Mouse (Mus musculus) forebrain, embryonic 11.5 days (tissue): ENCODE data around the gene Dock2. TPM values are rescaled to one million over a fixed set of nuclear protein-coding genes. Genes with fewer than 3 reads are reported as not detected.
"Not testable (repeated sequence)": the region's sequence is repeated elsewhere in the genome, so short reads cannot be mapped to it uniquely, and the experiment has no call there.

Experiments
- ATAC-seq: fragments of 200-750 bp; cut with Nextera tagmentation; replicated peaks from 2 replicates; pipeline ENCODE4 v1.8.0; 2017; ENCODE audit warnings: moderate TSS enrichment; ENCODE audit not compliant: low FRiP score
- DNase-seq: peaks from one replicate; pipeline ENCODE4 v3.0.0-alpha.2; 2017; ENCODE audit warnings: low spot score
- H3K27ac ChIP-seq: fragments of 300-500 bp; sonication (generic); 2 replicates; pipeline ENCODE4 v1.5.1; 2014; ENCODE audit warnings: low read depth, low read length
- H3K27me3 ChIP-seq: fragments of 300-500 bp; sonication (generic); 2 replicates; pipeline ENCODE4 v1.6.1; 2014; ENCODE audit warnings: mild to moderate bottlenecking, low read length, mixed read lengths; ENCODE audit not compliant: control insufficient read depth, insufficient read depth
- H3K36me3 ChIP-seq: fragments of 300-500 bp; sonication (generic); 2 replicates; pipeline ENCODE4 v1.6.1; 2014; ENCODE audit warnings: mild to moderate bottlenecking, low read length, moderate library complexity, mixed read lengths; ENCODE audit not compliant: control insufficient read depth, insufficient read depth
- H3K4me1 ChIP-seq: fragments of 300-500 bp; sonication (generic); replicated peaks from 2 replicates; pipeline ENCODE4 v1.6.1; 2014; ENCODE audit warnings: low read length, mixed read lengths; ENCODE audit not compliant: control insufficient read depth, insufficient read depth
- H3K4me2 ChIP-seq: fragments of 300-500 bp; sonication (generic); 2 replicates; pipeline ENCODE4 v1.6.1; 2014; ENCODE audit warnings: low read depth, mild to moderate bottlenecking, low read length, moderate library complexity, mixed read lengths; ENCODE audit not compliant: severe bottlenecking
- H3K4me3 ChIP-seq: fragments of 300-500 bp; sonication (generic); 2 replicates; pipeline ENCODE4 v1.5.1; 2014; ENCODE audit warnings: low read depth, low read length
- H3K9ac ChIP-seq: fragments of 300-500 bp; sonication (generic); 2 replicates; pipeline ENCODE4 v1.6.1; 2014; ENCODE audit warnings: low read length
- H3K9me3 ChIP-seq: fragments of 300-500 bp; sonication (generic); 2 replicates; pipeline ENCODE4 v1.6.1; 2016; ENCODE audit warnings: low read length, mixed read lengths; ENCODE audit not compliant: control insufficient read depth
- WGBS: fragments of 180-500 bp; shearing (Covaris S2); extraction: QIAGEN DNeasy Blood & Tissue Kit; methylation state at CpG from one replicate; pipeline ENCODE4 v1.1.7; 2014; 5-methylcytosine and 5-hydroxymethylcytosine counted together
- polyA plus RNA-seq: library from polyadenylated mRNA; unstranded; fragments of >200 nt; fragmentation: Nextera tagmentation; extraction: Ambion mirVana; gene quantifications from 2 replicates; pipeline ENCODE4 v1.2.1, GENCODE M21; 2014

The Dock2 gene
- polyA plus RNA-seq, 1 experiment from 2014 or later: 1.1 TPM

DNA sequence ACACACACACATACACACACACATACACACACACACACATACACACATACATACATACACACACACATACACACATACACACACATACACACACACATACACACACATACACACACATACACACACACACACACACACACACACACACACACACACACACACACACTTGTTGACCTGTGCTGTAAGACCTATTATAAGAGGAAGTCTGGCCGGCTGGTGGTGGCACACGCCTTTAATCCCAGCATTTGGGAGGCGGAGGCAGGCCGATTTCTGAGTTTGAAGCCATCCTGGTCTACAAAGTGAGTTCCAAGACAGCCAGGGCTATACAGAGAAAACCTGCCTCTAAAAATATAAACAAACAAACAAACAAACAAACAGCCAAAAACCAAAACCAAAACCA is 563.1 kb downstream of the Dock2 start:
- H3K4me3 ChIP-seq, H3K4me2 ChIP-seq, H3K9me3 ChIP-seq, H3K36me3 ChIP-seq, H3K27ac ChIP-seq, H3K4me1 ChIP-seq, H3K27me3 ChIP-seq, DNase-seq, ATAC-seq, H3K9ac ChIP-seq: not testable (repeated sequence)
- 97% methylated on average over 4 of the region's 4 CpGs for WGBS

DNA sequence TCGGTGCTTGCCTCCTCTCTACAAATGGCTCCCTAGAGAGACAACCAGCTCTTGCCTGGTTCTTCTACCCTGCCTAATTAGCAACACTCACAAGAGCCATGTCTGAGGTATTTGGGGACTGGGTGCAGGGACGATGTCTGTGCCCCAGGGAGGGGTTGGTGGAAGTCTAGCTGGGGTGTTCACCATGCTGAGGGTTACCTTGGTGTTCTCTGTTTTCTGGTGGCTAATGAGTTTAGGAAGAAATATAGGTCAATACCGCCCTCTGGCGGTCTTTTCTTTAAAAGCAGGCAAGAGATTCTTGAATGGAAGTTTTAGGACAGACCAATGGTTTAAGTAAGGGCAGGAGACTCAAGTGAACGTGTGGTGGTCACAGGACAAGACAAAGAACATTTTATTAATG is 570.8 kb downstream of the Dock2 start:
- WGBS: 23% methylated on average over 5 of the region's 5 CpGs
- Histone ChIP-seq H3K4me1 (no peaks in the 10 kb centered on the region), H3K4me3 (no peak overlapping the region), H3K9me3 (no peaks in the 10 kb centered on the region), H3K4me2 (no peak overlapping the region), H3K27ac (no peak overlapping the region), H3K27me3 (no peaks in the 10 kb centered on the region), H3K36me3 (no peaks in the 10 kb centered on the region), H3K9ac (no peak overlapping the region)
- DNase-seq (peak; percentile 70), ATAC-seq (no peak)

DNA sequence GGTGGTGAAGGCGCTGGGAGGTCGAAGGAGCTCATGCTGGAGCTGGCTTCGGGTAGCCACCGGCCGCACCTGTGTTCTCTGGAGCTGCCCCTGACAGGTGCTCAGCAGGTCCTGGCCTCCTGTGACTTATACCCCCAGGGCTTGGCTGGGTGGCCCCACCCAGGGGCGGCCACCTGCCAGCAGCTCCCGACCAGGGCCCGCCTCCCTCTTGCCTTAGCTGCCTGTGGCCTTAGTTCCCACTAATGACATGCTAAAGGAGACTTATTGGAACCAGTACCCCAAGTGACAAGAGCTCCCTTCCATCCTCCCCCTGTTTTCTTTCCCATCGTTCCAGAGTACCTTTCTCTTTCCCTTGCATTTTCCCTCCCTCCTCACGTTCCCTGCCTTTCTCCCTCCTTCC is 575.7 kb downstream of the Dock2 start, which contains the start of gene Foxi1:
Gene Foxi1, minus strand, starts transcription at position 101 of the 400 bp plus-strand sequence.
- H3K9me3 ChIP-seq: no peaks in the 10 kb centered on the region
- H3K27me3 ChIP-seq: no peaks in the 10 kb centered on the region
- DNase-seq (no peak), ATAC-seq (no peak)
- no peak within 1 kb of the TSS for H3K27ac ChIP-seq
- H3K9ac ChIP-seq: no peak within 1 kb of the TSS
- 84% methylated on average over 10 of the region's 10 CpGs for WGBS
- no peak within 1 kb of the TSS for H3K4me3 ChIP-seq
- H3K4me1 ChIP-seq: no peaks in the 10 kb centered on the region
- no peaks in the 10 kb centered on the region for H3K36me3 ChIP-seq
- no peak within 1 kb of the TSS for H3K4me2 ChIP-seq

DNA sequence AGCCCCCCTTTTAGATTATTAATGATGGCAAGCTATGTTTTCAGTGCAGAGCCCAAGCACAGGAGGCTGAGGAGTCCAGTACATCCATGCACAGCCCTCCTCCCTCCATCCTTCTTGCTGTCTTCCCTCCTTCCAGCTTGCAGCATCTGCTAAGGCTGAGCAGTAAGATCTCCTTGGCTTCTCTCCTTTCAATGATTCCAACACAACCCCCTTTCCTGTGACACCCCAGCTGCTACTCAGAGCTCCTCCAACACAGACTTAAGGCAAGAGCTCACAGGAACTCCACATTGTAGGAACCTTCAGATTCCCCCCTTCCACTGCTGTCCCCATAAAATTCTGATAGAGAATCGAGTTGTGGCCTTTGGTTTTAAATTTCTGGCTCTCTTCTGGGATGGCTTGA is 580.9 kb downstream of the Dock2 start:
- H3K27me3 ChIP-seq: no peaks in the 10 kb centered on the region
- H3K9ac ChIP-seq: no peak overlapping the region
- ATAC-seq (no peak), DNase-seq (no peak)
- no peaks in the 10 kb centered on the region for H3K36me3 ChIP-seq
- no peak overlapping the region for H3K4me3 ChIP-seq
- H3K4me2 ChIP-seq: no peak overlapping the region
- H3K27ac ChIP-seq: no peak overlapping the region
- no peaks in the 10 kb centered on the region for H3K9me3 ChIP-seq
- WGBS: 75% methylated on average over 1 of the region's 1 CpGs
- no peaks in the 10 kb centered on the region for H3K4me1 ChIP-seq

DNA sequence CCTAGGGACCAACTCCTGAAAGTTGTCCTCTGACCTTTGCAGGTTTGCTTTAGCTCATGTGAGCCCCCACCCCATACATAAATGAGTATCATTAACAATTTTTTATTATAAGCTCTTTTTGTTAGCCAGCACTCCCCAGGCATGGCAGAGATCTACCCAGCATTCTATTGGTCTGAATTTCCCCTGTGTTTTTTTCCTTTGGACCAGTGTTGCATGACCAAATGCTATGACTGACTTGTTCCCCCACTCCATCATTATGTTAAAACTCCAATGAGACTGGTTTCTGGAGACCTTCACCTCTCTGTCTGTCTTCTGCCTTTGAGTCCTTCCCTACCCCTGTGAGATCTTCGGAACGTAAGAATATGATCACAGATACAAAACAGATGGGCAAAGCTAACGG is 588.5 kb downstream of the Dock2 start:
- 91% methylated on average over 3 of the region's 3 CpGs for WGBS
- H3K4me2 ChIP-seq: no peak overlapping the region
- no peak overlapping the region for H3K4me3 ChIP-seq
- no peaks in the 10 kb centered on the region for H3K36me3 ChIP-seq
- H3K27ac ChIP-seq: no peak overlapping the region
- no peaks in the 10 kb centered on the region for H3K27me3 ChIP-seq
- ATAC-seq (no peak), DNase-seq (no peak)
- H3K4me1 ChIP-seq: no peaks in the 10 kb centered on the region
- no peaks in the 10 kb centered on the region for H3K9me3 ChIP-seq
- H3K9ac ChIP-seq: no peak overlapping the region

DNA sequence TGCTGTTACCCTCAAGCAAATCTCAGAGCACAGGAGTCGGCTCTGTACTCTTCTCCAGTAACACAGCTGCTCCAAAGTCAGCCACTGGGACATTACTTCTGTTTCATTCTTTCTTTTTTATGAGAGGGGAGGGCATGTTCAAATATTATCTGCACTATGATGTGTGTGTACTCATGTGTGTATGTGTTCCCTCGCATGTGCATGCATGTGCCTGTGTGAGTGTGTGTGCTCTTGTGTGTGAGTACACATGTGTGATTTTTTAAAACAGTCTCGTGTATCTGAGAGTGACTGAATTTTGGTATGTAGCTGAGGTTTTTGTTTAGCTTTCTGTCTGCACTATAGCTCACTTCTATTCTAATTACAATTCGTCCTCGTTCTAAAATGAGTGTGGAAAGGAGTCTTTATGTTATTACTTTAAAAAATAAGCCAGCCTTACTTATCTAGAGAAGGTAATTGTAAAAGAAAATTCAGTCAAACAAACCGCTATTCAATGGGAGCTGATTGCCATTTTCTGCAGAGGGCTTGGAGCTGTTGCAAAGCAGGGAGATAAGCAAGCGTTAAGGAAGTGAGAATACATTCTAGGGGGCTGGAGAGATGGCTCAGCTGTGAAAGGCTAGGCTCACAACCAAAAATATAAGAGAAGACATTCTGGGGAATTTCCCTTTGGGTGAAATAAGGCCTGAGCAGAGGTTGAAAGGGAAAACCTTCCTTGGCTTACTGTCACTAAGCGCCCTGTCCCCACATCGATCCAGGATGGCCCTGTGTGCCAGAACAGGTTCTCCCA is 589.3 kb downstream of the Dock2 start:
- 72% methylated on average over 9 of the region's 9 CpGs for WGBS
- Histone ChIP-seq H3K27ac (no peak overlapping the region), H3K4me3 (no peak overlapping the region), H3K9ac (no peak overlapping the region), H3K4me1 (no peaks in the 10 kb centered on the region), H3K9me3 (no peaks in the 10 kb centered on the region), H3K4me2 (no peak overlapping the region), H3K27me3 (no peaks in the 10 kb centered on the region), H3K36me3 (no peaks in the 10 kb centered on the region)
- ATAC-seq: no peak
- DNase-seq: no peak

DNA sequence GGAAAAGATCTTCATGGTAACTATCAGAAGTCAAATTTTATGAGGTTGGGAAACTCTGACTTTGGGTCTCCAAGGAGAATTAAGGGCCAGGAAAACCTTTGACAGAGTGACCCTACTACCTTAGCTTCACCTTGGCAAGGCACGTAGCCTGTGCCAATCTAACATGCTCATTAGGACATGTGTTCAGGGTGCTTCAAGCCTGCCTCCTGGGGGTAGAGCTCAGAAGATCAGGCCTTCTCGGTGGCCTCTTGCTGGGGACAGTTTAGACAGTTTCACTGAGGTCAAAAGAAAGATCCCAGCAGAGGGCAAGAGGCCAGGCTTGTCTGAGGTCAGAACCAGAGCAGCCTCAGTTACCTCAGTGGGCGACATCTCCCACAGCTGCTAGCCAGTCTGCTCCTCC is 590.0 kb downstream of the Dock2 start:
- WGBS: 59% methylated on average over 3 of the region's 3 CpGs
- Histone ChIP-seq H3K36me3 (no peaks in the 10 kb centered on the region), H3K27me3 (no peaks in the 10 kb centered on the region), H3K4me2 (no peak overlapping the region), H3K27ac (no peak overlapping the region), H3K9me3 (no peaks in the 10 kb centered on the region), H3K9ac (no peak overlapping the region), H3K4me3 (no peak overlapping the region), H3K4me1 (no peaks in the 10 kb centered on the region)
- no peak for DNase-seq
- no peak for ATAC-seq

DNA sequence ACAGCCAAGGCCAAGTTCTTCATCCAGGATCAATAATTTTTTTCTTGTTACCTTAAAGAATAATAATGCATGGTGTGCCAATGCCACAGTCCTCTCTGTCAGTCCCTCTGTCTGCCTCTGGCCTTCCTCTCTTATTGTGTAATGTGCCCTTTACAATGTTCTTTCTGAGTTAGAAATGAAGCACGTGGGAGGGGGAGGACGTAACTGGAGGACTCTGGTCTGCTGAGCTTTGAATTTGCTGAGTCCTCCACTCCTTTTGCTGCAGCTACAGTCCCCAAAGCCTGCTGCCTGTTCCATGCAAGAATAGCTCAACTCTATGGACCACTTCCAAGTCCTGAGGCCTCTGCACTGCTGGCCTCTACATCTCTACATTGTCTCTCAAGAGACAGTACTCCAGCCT is 599.4 kb downstream of the Dock2 start:
- no peak overlapping the region for H3K9ac ChIP-seq
- H3K27me3 ChIP-seq: no peaks in the 10 kb centered on the region
- no peak overlapping the region for H3K27ac ChIP-seq
- H3K4me1 ChIP-seq: no peaks in the 10 kb centered on the region
- H3K4me2 ChIP-seq: no peak overlapping the region
- 88% methylated on average over 2 of the region's 2 CpGs for WGBS
- H3K4me3 ChIP-seq: no peak overlapping the region
- ATAC-seq (no peak), DNase-seq (no peak)
- H3K36me3 ChIP-seq: no peaks in the 10 kb centered on the region
- H3K9me3 ChIP-seq: no peaks in the 10 kb centered on the region
